12 mouse cellular contexts compared by ENCODE assay signal in the genomic region with DNA sequence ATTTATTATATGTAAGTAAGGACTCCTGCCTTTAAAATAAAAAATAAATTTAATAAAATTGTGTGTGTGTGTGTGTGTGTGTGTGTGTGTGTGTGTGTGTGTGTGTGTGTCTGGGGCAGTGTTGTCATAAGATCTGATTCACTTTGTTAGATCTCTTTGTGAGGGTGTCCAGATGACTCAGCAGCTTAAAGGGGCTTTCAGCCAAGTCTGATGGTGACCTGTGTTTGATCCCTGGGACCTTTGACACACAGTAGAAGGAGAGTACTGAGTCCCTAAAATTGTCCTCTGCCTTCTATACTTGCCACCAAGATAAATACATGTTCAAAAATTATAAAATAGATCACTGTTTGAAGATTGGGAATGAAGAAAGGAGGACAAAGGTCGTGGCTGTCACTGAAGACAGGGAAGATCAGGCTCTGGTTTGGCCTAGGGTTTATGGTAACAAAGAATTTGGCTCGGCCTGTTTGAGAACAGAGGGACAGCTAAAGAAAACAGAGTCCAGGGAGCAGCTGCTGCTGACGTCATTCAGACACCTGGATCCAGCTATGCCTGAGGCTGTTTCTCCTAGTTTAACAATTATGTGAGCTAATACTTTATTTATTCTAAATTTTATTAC. TPM values are rescaled to one million over a fixed set of nuclear protein-coding genes. Genes with fewer than 3 reads are reported as not detected.
DNase-seq lines count a peak whose midpoint lies in the region; TF ChIP-seq lines count a peak whose summit lies in the region.
"Had no signal": no experiment of that assay in that cellular context is flagged by ENCODE, and none has a peak within 500 bp of the region (broad histone marks: within the 10 kb centered on the region; RNA-seq: fewer than 3 reads in every experiment).

No protein-coding gene starts in this region.

- DNase-seq in kidney, adult 18-20 months = peak; percentile 22
- DNase-seq in kidney, postnatal 10 days = no peak
- DNase-seq in 416B (ENCODE audit: low read depth) (peak; percentile 44), ZHBTc4 (ENCODE audit: low read depth, low spot score) (peak; percentile 61)
- DNase-seq in embryo, embryonic 9.5 days (ENCODE audit: extremely low spot score) = peak; percentile 24
- no peak for DNase-seq in left cerebral cortex, postnatal 10 days (ENCODE audit: extremely low spot score in 1 of 2, low spot score in 2 of 2)
- DNase-seq in right cerebral cortex, adult 18-20 months = no peak
- no peak for DNase-seq in cerebellum, adult 2 months
- DNase-seq: right cerebral cortex, postnatal 4 days; thymus, postnatal 25 days had no signal

- WGBS in cerebellum, adult 2 months = 83% methylated on average over 3 of the region's 3 CpGs

- TF ChIP-seq CTCF in cerebellum, adult 2 months (IDR thresholded peaks at IDR 0.05; ENCODE audit: borderline replicate concordance, insufficient read depth, low read depth, low read length) = no peak

- H3K4me3 ChIP-seq in cerebellum, adult 2 months (replicated peaks; ENCODE audit: insufficient read depth, low read depth, low read length) = no peak overlapping the region
- H3K4me3 ChIP-seq: limb, embryonic 15.5 days had no signal

- H3K27ac ChIP-seq in cerebellum, adult 2 months (ENCODE audit: insufficient read depth, low read length) = no peak overlapping the region

- TF ChIP-seq POLR2A in cerebellum, adult 2 months (IDR thresholded peaks at IDR 0.05; ENCODE audit: borderline replicate concordance, insufficient read depth, low read length) = no peak

- H3K27me3 ChIP-seq in cerebellum, adult 2 months (ENCODE audit: control insufficient read depth, insufficient read depth, low read length) = no peaks in the 10 kb centered on the region
- H3K27me3 ChIP-seq: limb, embryonic 15.5 days had no signal

- intact Hi-C loops in left cerebral cortex, postnatal 10 days (cut with DNase I) = no loop called here

- H3K4me1 ChIP-seq in cerebellum, adult 2 months (ENCODE audit: control insufficient read depth, insufficient read depth, low read length) = no peaks in the 10 kb centered on the region
- H3K4me1 ChIP-seq: limb, embryonic 15.5 days had no signal

RNA-seq across cellular contexts. Expression of a gene that starts 32.8 kb away (rescaled TPM):
- 100 to 1,000 TPM; 107 to 113 TPM for total RNA-seq in left cerebral cortex, postnatal 10 days (2021)
- 49.6 and 53.0 TPM in 2 replicates for polyA plus RNA-seq in cerebellum, adult 2 months (2012; rRNA removed)

RNA-seq across cellular contexts. Expression of a gene that starts 56.4 kb away (rescaled TPM):
- total RNA-seq in left cerebral cortex, postnatal 10 days (2021) = 10 to 100 TPM; 65.4 to 67.0 TPM
- polyA plus RNA-seq in cerebellum, adult 2 months (2012; rRNA removed) = 109 and 114 TPM in 2 replicates
- polyA plus RNA-seq: CD4-positive, CD25-positive, alpha-beta regulatory T cell, adult 4 months had no signal

Comparison
In these comparisons a context has a peak if more than half of its experiments do, and no peak if none do; other contexts are left out.
1. DNase-seq: peak in kidney, adult 18-20 months (single experiment), 416B (single experiment), ZHBTc4 (single experiment) and embryo, embryonic 9.5 days (single experiment); none in kidney, postnatal 10 days (single experiment), left cerebral cortex, postnatal 10 days (0 of 2), right cerebral cortex, adult 18-20 months (single experiment) and cerebellum, adult 2 months (0 of 2).